Mouse (Mus musculus) 416B (cell line): ENCODE data around the gene Mtor.

Experiments used
- DNase-seq: peaks from one replicate; pipeline ENCODE4 v3.0.0; 2011; ENCODE audit warnings: low read depth

Mtor gene

GRCm38 (mm10) chr4:148487841-148488240 is 39.4 kb downstream of the Mtor start:
- DNase-seq: no peak

- DNase-seq: no peak
These were observed 42.1 kb downstream of the Mtor start for GRCm38 (mm10) chr4:148490502-148490901.

GRCm38 (mm10) chr4:148491448-148491847 is 43.0 kb downstream of the Mtor start:
- no peak for DNase-seq

GRCm38 (mm10) chr4:148495160-148495559 is 46.7 kb downstream of the Mtor start:
- DNase-seq: no peak

GRCm38 (mm10) chr4:148495874-148496689 is 47.7 kb downstream of the Mtor start:
- DNase-seq: peak; percentile 4

GRCm38 (mm10) chr4:148500410-148500867 is 52.0 kb downstream of the Mtor start, which contains the start of gene Angptl7:
TSS of gene Angptl7 (minus strand) at chr4:148500460.
- DNase-seq: no peak

- DNase-seq: no peak
These were observed 56.1 kb downstream of the Mtor start for GRCm38 (mm10) chr4:148504497-148504959.

GRCm38 (mm10) chr4:148507585-148507984 is 59.2 kb downstream of the Mtor start:
- no peak for DNase-seq

GRCm38 (mm10) chr4:148508084-148508849 is 59.9 kb downstream of the Mtor start:
- DNase-seq: no peak

- peak; percentile 80 for DNase-seq
These were observed 61.2 kb downstream of the Mtor start for GRCm38 (mm10) chr4:148509450-148510084.

- DNase-seq: no peak
These were observed 62.3 kb downstream of the Mtor start for GRCm38 (mm10) chr4:148510691-148511090.

- DNase-seq: no peak
These were observed 62.9 kb downstream of the Mtor start for GRCm38 (mm10) chr4:148511334-148511733.

GRCm38 (mm10) chr4:148513021-148513559 is 64.7 kb downstream of the Mtor start:
- DNase-seq: no peak

GRCm38 (mm10) chr4:148515313-148515712 is 66.9 kb downstream of the Mtor start:
- peak; percentile 47 for DNase-seq

GRCm38 (mm10) chr4:148517809-148518208 is 69.4 kb downstream of the Mtor start:
- no peak for DNase-seq

GRCm38 (mm10) chr4:148518235-148518795 is 69.9 kb downstream of the Mtor start:
- no peak for DNase-seq

- no peak for DNase-seq
These were observed 75.1 kb downstream of the Mtor start for GRCm38 (mm10) chr4:148523538-148523937.

- DNase-seq: no peak
These were observed 78.9 kb downstream of the Mtor start for GRCm38 (mm10) chr4:148527158-148527910.

- no peak for DNase-seq
These were observed 81.9 kb downstream of the Mtor start for GRCm38 (mm10) chr4:148530351-148530750.

- DNase-seq: no peak
These were observed 82.4 kb downstream of the Mtor start for GRCm38 (mm10) chr4:148530778-148531177.

- DNase-seq: no peak
These were observed 82.9 kb downstream of the Mtor start for GRCm38 (mm10) chr4:148531341-148531740.
